Mouse (Mus musculus) CH12.LX (cell line): ENCODE data around the gene Prkn. TPM values are rescaled to one million over a fixed set of nuclear protein-coding genes. Genes with fewer than 3 reads are reported as not detected.

Experiments
- DNase-seq: peaks from one replicate; pipeline ENCODE4 v3.0.0-alpha.2; 2013; ENCODE audit errors: extremely low read depth
- H3K27ac ChIP-seq: 2 replicates; pipeline ENCODE4 v1.5.1; 2012; ENCODE audit warnings: low read depth, mild to moderate bottlenecking, control low read depth, moderate library complexity; ENCODE audit not compliant: insufficient read depth
- H3K27me3 ChIP-seq: replicated peaks from 2 replicates; pipeline ENCODE3; 2012; ENCODE audit warnings: inconsistent platforms
- H3K36me3 ChIP-seq, 2 experiments: replicated peaks in 1 of 2; 2 replicates each; pipeline versions ENCODE3 to v1.6.1; 2012; ENCODE audit warnings: inconsistent platforms in 1 of 2, low read length in 1 of 2, mild to moderate bottlenecking in 1 of 2, mixed read lengths in 1 of 2, moderate library complexity in 1 of 2; ENCODE audit not compliant: control insufficient read depth in 1 of 2, insufficient read depth in 1 of 2
- H3K4me1 ChIP-seq, 2 experiments: 2 replicates each; pipeline ENCODE4 v1.6.1; 2012; ENCODE audit warnings: inconsistent platforms in 1 of 2, moderate library complexity in 1 of 2; ENCODE audit not compliant: insufficient read depth in 2 of 2, control insufficient read depth in 1 of 2
- H3K4me2 ChIP-seq: 2 replicates; pipeline ENCODE4 v1.6.1; 2012; ENCODE audit warnings: low read depth, mild to moderate bottlenecking, control low read depth; ENCODE audit not compliant: poor library complexity, insufficient read depth, severe bottlenecking
- H3K4me3 ChIP-seq, 3 experiments: fragments of 150-350 bp in 1 of 3; sonication (generic) in 1 of 3; replicated peaks in 1 of 3; 2 replicates each; pipeline versions ENCODE3 to v1.5.1; 2011 to 2012; ENCODE audit warnings: low read depth in 2 of 3, low read length in 2 of 3, mild to moderate bottlenecking in 2 of 3, moderate library complexity in 2 of 3, control low read depth in 1 of 3, improper control_type of control experiment in 1 of 3, inconsistent platforms in 1 of 3, mixed read lengths in 1 of 3; ENCODE audit not compliant: poor library complexity in 1 of 3
- H3K79me2 ChIP-seq: replicated peaks from 2 replicates; pipeline ENCODE4 v1.6.1; 2012; ENCODE audit warnings: mild to moderate bottlenecking, moderate library complexity; ENCODE audit not compliant: control insufficient read depth, poor library complexity, insufficient read depth, severe bottlenecking; ENCODE audit errors: extremely low read depth
- H3K9ac ChIP-seq: 2 replicates; pipeline ENCODE4 v1.6.1; 2012; ENCODE audit warnings: low read depth, mild to moderate bottlenecking, control low read depth, moderate library complexity; ENCODE audit not compliant: insufficient read depth
- H3K9me3 ChIP-seq: replicated peaks from 2 replicates; pipeline ENCODE3; 2012; ENCODE audit warnings: low read length, inconsistent platforms, mixed read lengths
- BHLHE40 ChIP-seq: IDR thresholded peaks from 2 replicates; pipeline ENCODE4 v1.6.1; 2011; ENCODE audit warnings: mild to moderate bottlenecking, low read depth, low read length, improper control_type of control experiment
- CHD1 ChIP-seq: IDR thresholded peaks from 2 replicates; pipeline ENCODE4 v1.6.1; 2012; ENCODE audit warnings: low read depth, low read length, improper control_type of control experiment, inconsistent platforms
- ELF1 ChIP-seq: IDR thresholded peaks from 2 replicates; pipeline ENCODE4 v1.6.1; 2014; ENCODE audit warnings: low read depth, mild to moderate bottlenecking, inconsistent platforms, low read length, improper control_type of control experiment
- EP300 ChIP-seq: IDR thresholded peaks from 2 replicates; pipeline ENCODE4 v1.6.1; 2011; ENCODE audit warnings: low read length, improper control_type of control experiment
- GABPA ChIP-seq: IDR thresholded peaks from 2 replicates; pipeline ENCODE4 v1.6.1; 2012; ENCODE audit warnings: low read depth, low read length, improper control_type of control experiment, inconsistent platforms; ENCODE audit not compliant: insufficient replicate concordance
- HCFC1 ChIP-seq: IDR thresholded peaks from 2 replicates; pipeline ENCODE4 v1.6.1; 2012; ENCODE audit warnings: low read depth, mild to moderate bottlenecking, inconsistent platforms, low read length, improper control_type of control experiment
- JUN ChIP-seq: IDR thresholded peaks from 2 replicates; pipeline ENCODE4 v1.6.1; 2011; ENCODE audit warnings: low read depth, mild to moderate bottlenecking, low read length, improper control_type of control experiment, moderate library complexity; ENCODE audit not compliant: insufficient read depth
- KAT2A ChIP-seq: IDR thresholded peaks from 2 replicates; pipeline ENCODE4 v1.6.1; 2012; ENCODE audit warnings: low read length, improper control_type of control experiment, inconsistent platforms; ENCODE audit not compliant: insufficient replicate concordance
- MAFK ChIP-seq: IDR thresholded peaks from 2 replicates; pipeline ENCODE4 v1.6.1; 2011; ENCODE audit warnings: low read length, improper control_type of control experiment; ENCODE audit not compliant: insufficient replicate concordance
- MAX ChIP-seq: IDR thresholded peaks from 2 replicates; pipeline ENCODE4 v1.6.1; 2011; ENCODE audit warnings: low read length, improper control_type of control experiment
- MAZ ChIP-seq: IDR thresholded peaks from 2 replicates; pipeline ENCODE4 v1.6.1; 2012; ENCODE audit warnings: low read depth, mild to moderate bottlenecking, inconsistent platforms, low read length, improper control_type of control experiment, moderate library complexity
- NRF1 ChIP-seq: IDR thresholded peaks from 2 replicates; pipeline ENCODE4 v1.6.1; 2014; ENCODE audit warnings: low read depth, mild to moderate bottlenecking, inconsistent platforms, low read length, improper control_type of control experiment, moderate library complexity
- PAX5 ChIP-seq: IDR thresholded peaks from 2 replicates; pipeline ENCODE4 v1.6.1; 2012; ENCODE audit warnings: low read length, inconsistent platforms, mixed read lengths
- POLR2A ChIP-seq: IDR thresholded peaks from 2 replicates; pipeline ENCODE4 v1.6.1; 2011; ENCODE audit warnings: low read depth, mild to moderate bottlenecking, improper control_type of control experiment, low read length
- POLR2AphosphoS2 ChIP-seq: IDR thresholded peaks from 2 replicates; pipeline ENCODE4 v1.6.1; 2011; ENCODE audit warnings: low read depth, low read length, improper control_type of control experiment
- RAD21 ChIP-seq: IDR thresholded peaks from 2 replicates; pipeline ENCODE4 v1.6.1; 2011; ENCODE audit warnings: low read depth, mild to moderate bottlenecking, low read length, improper control_type of control experiment, moderate library complexity
- RCOR1 ChIP-seq: conservative IDR thresholded peaks from 2 replicates; pipeline ENCODE4 v1.6.1; 2012; ENCODE audit warnings: low read depth, mild to moderate bottlenecking, inconsistent platforms, low read length, improper control_type of control experiment
- TBP ChIP-seq: conservative IDR thresholded peaks from 2 replicates; pipeline ENCODE4 v1.6.1; 2011; ENCODE audit warnings: low read depth, low read length, improper control_type of control experiment
- USF1 ChIP-seq: IDR thresholded peaks from 2 replicates; pipeline ENCODE4 v1.6.1; 2014; ENCODE audit warnings: low read depth, mild to moderate bottlenecking, inconsistent platforms, low read length, improper control_type of control experiment
- ZC3H11A ChIP-seq: IDR thresholded peaks from 2 replicates; pipeline ENCODE4 v1.6.1; 2012; ENCODE audit warnings: low read depth, mild to moderate bottlenecking, inconsistent platforms, low read length, improper control_type of control experiment
- ZKSCAN1 ChIP-seq: IDR thresholded peaks from 2 replicates; pipeline ENCODE4 v1.6.1; 2012; ENCODE audit warnings: low read depth, inconsistent platforms, low read length, improper control_type of control experiment, borderline replicate concordance
- dilution Hi-C: fragments of 300-500 bp; cut with MboI; formaldehyde crosslinking; loops from 2 replicates; pipeline ENCODE4 v1.14.3; 2020; ENCODE audit warnings: low sequenced_read_pairs; ENCODE audit not compliant: extremely low pct_unique_long_range_greater_than_20kb, extremely low pct_ligation_motif_present
- in situ Hi-C: fragments of 300-500 bp; cut with MboI; formaldehyde crosslinking; loops from 3 replicates; pipeline ENCODE4 v1.14.3; 2019; ENCODE audit warnings: low sequenced_read_pairs, low pct_ligation_motif_present, low pct_unique_long_range_greater_than_20kb, mixed read lengths
- polyA plus RNA-seq: library from polyadenylated mRNA; unstranded; fragments of >175 nt; gene quantifications from 2 replicates; pipeline ENCODE4 v1.2.1, GENCODE M21; 2012; ENCODE audit warnings: low read depth; ENCODE audit not compliant: insufficient read length
- total RNA-seq, 2 experiments: library from RNA; depleted of rRNA; stranded (reverse); fragments of 300-350 nt in 1 of 2; fragments of >200 nt in 1 of 2; gene quantifications; 2 replicates each; pipeline ENCODE4 v1.2.3; 2012 to 2014

Prkn gene
- total and polyA plus RNA-seq, 3 experiments, result 0.08 TPM; not detected in 2

DNA sequence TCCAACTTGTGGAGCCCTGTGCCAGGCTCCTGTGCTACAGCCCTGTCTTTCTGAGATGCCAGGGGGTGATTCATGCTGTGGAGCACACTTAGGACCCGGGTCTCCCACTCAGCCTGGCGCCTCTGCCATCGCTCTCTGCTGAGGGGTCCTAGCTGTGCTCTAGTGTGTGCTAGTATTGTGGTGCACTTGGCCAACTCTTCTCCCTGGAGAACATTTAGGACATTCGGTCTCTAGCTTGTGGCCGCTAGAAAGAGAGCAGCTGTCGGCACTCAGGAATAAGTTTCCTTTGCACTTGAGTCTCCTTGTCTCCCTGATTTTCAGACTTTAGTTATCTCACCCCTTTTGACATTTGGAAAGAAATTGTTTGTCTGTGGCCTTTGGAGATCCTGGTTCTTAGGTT lies 725.5 kb downstream of the Prkn start:
- in situ Hi-C loops, result no loop called here
- Histone ChIP-seq H3K9me3 (no peaks in the 10 kb centered on the region), H3K79me2 (no peaks in the 10 kb centered on the region), H3K4me2 (no peak overlapping the region)
- DNase-seq, result no peak
- TF ChIP-seq POLR2A (no peak), GABPA (no peak), JUN (no peak), PAX5 (no peak), MAFK (no peak), ZC3H11A (no peak), TBP (no peak), CHD1 (no peak), HCFC1 (no peak), POLR2AphosphoS2 (no peak), USF1 (no peak), BHLHE40 (no peak), MAX (no peak), NRF1 (no peak), ZKSCAN1 (no peak), KAT2A (no peak)
- TF ChIP-seq, all 38 proteins: peak for 0
- Histone ChIP-seq H3K36me3 (no peaks in the 10 kb centered on the region), H3K9ac (no peak overlapping the region), H3K4me1 (no peaks in the 10 kb centered on the region), H3K4me3 (no peak overlapping the region), H3K27me3 (no peaks in the 10 kb centered on the region), H3K27ac (no peak overlapping the region)
- dilution Hi-C loops, result no loop called here

DNA sequence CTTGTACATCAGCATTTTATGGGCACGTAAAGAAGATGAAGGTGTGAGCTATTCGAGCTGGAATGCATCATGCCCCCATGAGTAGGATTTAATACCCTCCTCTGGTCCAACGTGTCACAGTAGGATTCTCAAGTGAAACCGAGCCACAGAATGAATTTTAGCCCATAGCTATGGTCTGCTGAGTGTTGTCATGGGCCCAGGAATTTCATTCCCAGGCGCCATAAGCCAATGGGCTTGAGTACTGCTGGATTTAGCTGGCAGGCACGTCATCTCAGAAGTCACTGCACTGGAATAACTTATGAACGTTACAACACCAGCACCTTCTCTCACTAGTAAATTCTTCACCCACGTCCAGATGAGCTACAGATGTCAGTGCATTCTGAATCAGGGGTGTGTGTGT lies 730.2 kb downstream of the Prkn start:
- TF ChIP-seq RAD21 (no peak), RCOR1 (no peak), MAZ (no peak), ELF1 (no peak), GABPA (no peak), EP300 (no peak), MAFK (no peak)
- no peak overlapping the region for H3K27ac ChIP-seq
- in situ Hi-C loops, result no loop called here

More for the DNA sequence above, 730.2 kb downstream of the Prkn start:
- Histone ChIP-seq H3K27me3 (no peaks in the 10 kb centered on the region), H3K4me1 (no peaks in the 10 kb centered on the region), H3K4me3 (no peak overlapping the region), H3K36me3 (no peaks in the 10 kb centered on the region), H3K4me2 (no peak overlapping the region), H3K9me3 (no peaks in the 10 kb centered on the region), H3K9ac (no peak overlapping the region), H3K79me2 (no peaks in the 10 kb centered on the region)
- no peak for DNase-seq
- dilution Hi-C loops, result no loop called here
